Mouse (Mus musculus): Measurements from ENCODE around the gene Thap12.

GRCm38 (mm10) chr7:98697496-98697895 is 5.4 kb upstream of the Thap12 start:
- TF ChIP-seq CTCF (IDR thresholded peaks at IDR 0.05; ENCODE audit: low read depth) (peak; percentile 57), EP300 (IDR thresholded peaks at IDR 0.05; ENCODE audit: low read depth) (no peak)
